Mouse (Mus musculus) ES-Bruce4 (cell line): ENCODE measurements around the gene Tmem185b. TPM values are rescaled to one million over a fixed set of nuclear protein-coding genes. Genes with fewer than 3 reads are reported as not detected.
A peak's percentile ranks its signal among the peaks of the same experiment; 100 is the strongest.

ENCODE experiments used
- H3K27ac ChIP-seq: 2 replicates; pipeline ENCODE4 v1.5.1; 2012; ENCODE audit warnings: low read length, inconsistent platforms; ENCODE audit not compliant: insufficient read depth
- H3K27me3 ChIP-seq: 2 replicates; pipeline ENCODE4 v1.6.1; 2012; ENCODE audit warnings: mild to moderate bottlenecking, low read length, inconsistent platforms; ENCODE audit not compliant: control insufficient read depth, poor library complexity, insufficient read depth, severe bottlenecking
- H3K36me3 ChIP-seq: 2 replicates; pipeline ENCODE4 v1.6.1; 2012; ENCODE audit warnings: inconsistent platforms, mild to moderate bottlenecking, low read length, moderate library complexity; ENCODE audit not compliant: control insufficient read depth, poor library complexity, insufficient read depth, severe bottlenecking
- H3K4me1 ChIP-seq: one replicate; pipeline ENCODE4 v1.8.1; 2011; ENCODE audit warnings: low read length; ENCODE audit not compliant: control insufficient read depth, insufficient read depth
- H3K4me3 ChIP-seq: 2 replicates; pipeline ENCODE4 v1.5.1; 2011; ENCODE audit warnings: low read depth, mild to moderate bottlenecking, low read length
- H3K9ac ChIP-seq: 2 replicates; pipeline ENCODE4 v1.6.1; 2012; ENCODE audit warnings: low read depth, mild to moderate bottlenecking, inconsistent platforms; ENCODE audit not compliant: poor library complexity, severe bottlenecking
- H3K9me3 ChIP-seq: replicated peaks from 2 replicates; pipeline ENCODE4 v1.6.1; 2012; ENCODE audit warnings: mild to moderate bottlenecking, low read length, inconsistent platforms; ENCODE audit not compliant: control insufficient read depth, poor library complexity, insufficient read depth, severe bottlenecking
- CTCF ChIP-seq: IDR thresholded peaks from one replicate; pipeline ENCODE4 v1.8.1; 2011; ENCODE audit warnings: low read depth, low read length
- EP300 ChIP-seq: IDR thresholded peaks from 2 replicates; pipeline ENCODE4 v1.6.1; 2011; ENCODE audit warnings: low read depth, low read length; ENCODE audit not compliant: insufficient read depth
- POLR2A ChIP-seq: IDR thresholded peaks from one replicate; pipeline ENCODE4 v1.8.1; 2011; ENCODE audit warnings: low read length; ENCODE audit not compliant: insufficient read depth
- polyA plus RNA-seq: library from polyadenylated mRNA; stranded (reverse); fragments of >200 nt; gene quantifications from 2 replicates; pipeline ENCODE4 v1.2.4, GENCODE M21; 2011; ENCODE audit warnings: low read depth; ENCODE audit not compliant: missing spikeins, insufficient read depth, insufficient read length

Tmem185b gene
- polyA plus RNA-seq, 1 experiment: 8.9 TPM

- H3K4me1 ChIP-seq: peaks cover 18% of the 10 kb centered on the region
- H3K4me3 ChIP-seq: no peak overlapping the region
- TF ChIP-seq CTCF: no peak
- no peaks in the 10 kb centered on the region for H3K9me3 ChIP-seq
- H3K36me3 ChIP-seq: no peaks in the 10 kb centered on the region
- H3K27ac ChIP-seq: peak overlapping the region; percentile 87
- no peaks in the 10 kb centered on the region for H3K27me3 ChIP-seq
- no peak overlapping the region for H3K9ac ChIP-seq
Observed at GRCm38 (mm10) chr1:119498536-119499231, 27.3 kb upstream of the Tmem185b start.

DNA sequence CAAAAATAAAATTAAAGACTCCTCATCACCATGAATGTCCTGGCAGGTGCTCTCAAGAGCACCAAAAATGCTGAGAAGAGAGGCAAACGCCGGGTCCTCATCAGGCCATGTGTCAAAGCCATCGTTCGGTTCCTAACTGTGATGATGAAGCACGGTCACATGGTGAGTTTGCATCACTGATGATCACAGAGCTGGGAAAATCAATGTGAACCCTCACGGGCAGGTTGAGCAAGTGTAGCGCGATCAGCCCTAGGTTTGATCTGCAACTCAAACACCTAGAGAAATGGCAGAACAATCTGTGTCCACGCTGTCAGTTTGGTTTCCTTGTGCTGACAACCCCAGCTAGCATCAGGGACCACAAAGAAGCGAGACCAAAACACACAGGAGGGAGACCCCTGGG is 26.5 kb upstream of the Tmem185b start:
- no peaks in the 10 kb centered on the region for H3K36me3 ChIP-seq

DNA sequence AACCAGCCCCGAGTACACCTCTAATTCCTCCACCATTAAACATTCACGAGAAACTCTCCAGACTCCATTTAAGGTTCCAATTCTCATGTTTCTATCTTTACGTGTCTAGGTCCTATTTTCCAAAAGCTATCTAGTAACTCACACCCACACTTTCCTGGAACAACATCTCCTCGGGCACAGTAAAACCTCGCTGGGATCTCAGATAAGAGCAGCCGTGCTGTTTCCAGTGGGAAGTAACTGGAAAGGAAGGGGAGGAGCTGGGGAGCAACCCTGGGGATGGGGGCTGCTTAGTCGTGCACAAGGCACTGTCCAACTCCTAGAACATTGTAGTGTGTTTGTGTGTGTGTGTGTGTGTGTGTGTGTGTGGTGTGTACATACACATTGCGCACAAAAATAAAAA is 24.1 kb upstream of the Tmem185b start:
- H3K36me3 ChIP-seq: no peaks in the 10 kb centered on the region
- no peak for TF ChIP-seq EP300
- no peak for TF ChIP-seq CTCF
- TF ChIP-seq POLR2A: no peak

More for the DNA sequence above, 26.5 kb upstream of the Tmem185b start:
- H3K27me3 ChIP-seq: no peaks in the 10 kb centered on the region
- no peak overlapping the region for H3K9ac ChIP-seq
- no peaks in the 10 kb centered on the region for H3K9me3 ChIP-seq
- H3K4me3 ChIP-seq: no peak overlapping the region
- TF ChIP-seq EP300: no peak
- TF ChIP-seq POLR2A: no peak
- TF ChIP-seq CTCF: no peak
- H3K4me1 ChIP-seq: peaks cover 18% of the 10 kb centered on the region
- H3K27ac ChIP-seq: no peak overlapping the region

DNA sequence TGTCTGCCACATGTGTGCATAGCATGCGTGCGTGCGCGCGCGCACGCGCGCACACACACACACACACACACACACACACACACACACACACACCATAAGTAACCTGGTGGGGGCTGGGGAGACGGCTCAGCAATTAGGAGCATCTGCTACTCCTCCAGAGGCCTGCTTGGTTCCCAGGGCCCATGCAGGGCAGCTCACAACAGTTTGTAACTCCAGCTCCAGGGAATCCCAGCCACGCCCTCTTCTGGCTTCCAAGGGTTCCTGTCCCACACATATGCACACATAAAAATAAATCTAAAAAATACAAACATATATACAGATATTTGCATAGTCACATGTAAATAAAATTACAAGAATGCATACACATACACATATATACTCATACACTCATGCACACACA is 23.2 kb upstream of the Tmem185b start:
- no peak overlapping the region for H3K4me3 ChIP-seq
- H3K4me1 ChIP-seq: peaks cover 13% of the 10 kb centered on the region
- no peaks in the 10 kb centered on the region for H3K9me3 ChIP-seq
- no peaks in the 10 kb centered on the region for H3K36me3 ChIP-seq
- no peak overlapping the region for H3K27ac ChIP-seq
- no peak overlapping the region for H3K9ac ChIP-seq
- no peaks in the 10 kb centered on the region for H3K27me3 ChIP-seq
- TF ChIP-seq POLR2A: no peak
- no peak for TF ChIP-seq CTCF
- no peak for TF ChIP-seq EP300

More for the DNA sequence above, 24.1 kb upstream of the Tmem185b start:
- Histone ChIP-seq H3K4me1 (peaks cover 16% of the 10 kb centered on the region), H3K9me3 (no peaks in the 10 kb centered on the region), H3K9ac (no peak overlapping the region), H3K4me3 (no peak overlapping the region), H3K27ac (no peak overlapping the region), H3K27me3 (no peaks in the 10 kb centered on the region)

DNA sequence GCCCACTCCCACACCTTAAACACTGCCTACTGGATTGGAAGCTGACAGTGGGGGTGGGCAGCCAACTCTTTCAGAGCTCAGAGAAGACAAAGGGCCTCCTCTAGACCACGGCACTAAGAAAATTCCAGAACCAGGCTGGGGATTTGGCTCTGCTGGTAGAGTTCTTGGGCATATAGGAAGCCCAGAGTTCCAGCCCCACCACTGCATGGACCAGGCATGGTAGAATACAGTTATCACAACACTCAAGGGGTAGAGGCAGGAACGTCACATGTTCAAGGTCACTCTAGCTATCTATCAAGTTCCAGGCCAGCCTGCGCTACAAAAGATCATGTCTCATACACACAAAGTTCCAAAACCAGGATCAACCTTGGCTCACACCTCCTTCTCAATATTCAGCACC is 22.8 kb upstream of the Tmem185b start:
- Histone ChIP-seq H3K27me3 (no peaks in the 10 kb centered on the region), H3K27ac (no peak overlapping the region), H3K9ac (0 out of 2 replicates have a peak overlapping the region, but pooled peaks have one; percentile 41), H3K4me3 (no peak overlapping the region), H3K4me1 (peaks cover 11% of the 10 kb centered on the region), H3K36me3 (no peaks in the 10 kb centered on the region), H3K9me3 (no peaks in the 10 kb centered on the region)
- TF ChIP-seq POLR2A (no peak), CTCF (no peak), EP300 (no peak)

DNA sequence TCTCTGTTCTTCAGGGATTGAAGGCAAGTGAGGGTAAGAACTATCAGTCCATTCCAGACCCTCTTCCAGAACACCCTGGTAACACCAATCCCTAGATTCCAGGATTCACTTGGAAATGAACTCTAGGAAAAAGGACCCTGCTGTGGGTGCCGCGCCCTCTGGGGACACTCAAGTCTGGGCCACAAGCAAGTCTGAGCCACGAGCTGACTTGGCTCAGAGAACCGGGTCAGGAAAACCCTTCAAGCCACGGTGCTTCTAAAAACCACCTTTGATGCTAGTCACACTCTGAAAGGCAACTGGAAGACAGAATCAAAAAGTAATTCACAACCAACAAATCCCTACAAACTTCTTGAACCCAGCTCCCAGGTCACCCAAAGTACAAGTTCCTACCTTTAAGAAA is 22.2 kb upstream of the Tmem185b start:
- H3K9me3 ChIP-seq: no peaks in the 10 kb centered on the region
- H3K4me3 ChIP-seq: peak overlapping the region; percentile 79
- no peak overlapping the region for H3K27ac ChIP-seq
- H3K4me1 ChIP-seq: peaks cover 6% of the 10 kb centered on the region
- TF ChIP-seq EP300 (no peak), CTCF (no peak), POLR2A (no peak)
- H3K27me3 ChIP-seq: no peaks in the 10 kb centered on the region
- no peaks in the 10 kb centered on the region for H3K36me3 ChIP-seq
- H3K9ac ChIP-seq: peak overlapping the region; percentile 41
